Mouse (Mus musculus): ENCODE results near the gene Klrd1.

DNA sequence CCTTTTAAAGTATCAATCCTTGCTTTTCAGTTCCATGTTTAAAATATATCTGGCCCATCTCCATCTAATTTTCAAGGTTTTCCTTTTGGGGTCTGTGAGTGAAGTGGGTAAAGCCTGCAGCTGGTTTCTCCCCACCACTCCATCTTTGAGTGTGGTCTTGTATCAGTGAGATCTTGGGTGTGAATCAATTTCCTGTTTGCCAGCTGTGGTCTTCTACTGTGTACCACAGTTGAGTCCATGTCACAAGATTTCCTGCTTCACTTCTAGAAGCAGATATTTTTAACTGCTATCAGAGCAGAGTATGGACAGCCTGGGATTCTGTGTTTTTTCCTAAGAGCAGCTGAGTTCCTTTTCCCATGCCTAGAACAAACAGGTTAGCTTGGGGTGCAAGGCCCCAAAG lies 16.8 kb downstream of the Klrd1 start:
- no peak for TF ChIP-seq CTCF (IDR thresholded peaks at IDR 0.05; ENCODE audit: low read depth)
- TF ChIP-seq EP300 (IDR thresholded peaks at IDR 0.05; ENCODE audit: low read depth), result no peak

Measured in liver, postnatal 0 days (tissue).